Comparison of ENCODE assay signal across 13 mouse cellular contexts in genomic region chr5:92888628-92889241, GRCm38 (mm10).
DNase-seq lines count a peak whose midpoint lies in the region; ATAC-seq and TF ChIP-seq lines count a peak whose summit lies in the region.
"Had no signal": no experiment of that assay in that cellular context is flagged by ENCODE, and none has a peak within 500 bp of the region (broad histone marks: within the 10 kb centered on the region; RNA-seq: fewer than 3 reads in every experiment).

No protein-coding gene starts in this region.

- ATAC-seq in liver, postnatal 0 days = no peak
- no peak for ATAC-seq in liver, embryonic 12.5 days
- ATAC-seq in heart, postnatal 0 days (ENCODE audit: insufficient read depth, low read depth) = no peak
- peak; percentile 21; the same call in 1 of the 2 replicates for ATAC-seq in lung, postnatal 0 days
- ATAC-seq in hindbrain, embryonic 11.5 days (ENCODE audit: low FRiP score) = no peak
- ATAC-seq in hindbrain, embryonic 14.5 days (ENCODE audit: low FRiP score) = no peak

- 36% methylated on average over 8 of the region's 8 CpGs for WGBS in liver, postnatal 0 days (ENCODE audit: insufficient replicate concordance)
- 20% methylated on average over 8 of the region's 8 CpGs for WGBS in liver, embryonic 12.5 days (ENCODE audit: insufficient replicate concordance)
- 22% methylated on average over 8 of the region's 8 CpGs for WGBS in heart, postnatal 0 days
- WGBS in lung, postnatal 0 days = 30% methylated on average over 8 of the region's 8 CpGs
- WGBS in hindbrain, embryonic 11.5 days = 68% methylated on average over 8 of the region's 8 CpGs
- 69% methylated on average over 8 of the region's 8 CpGs for WGBS in hindbrain, embryonic 14.5 days

- no peak for TF ChIP-seq EP300 in liver, postnatal 0 days (IDR thresholded peaks at IDR 0.05; ENCODE audit: low read depth)
- TF ChIP-seq EP300 in heart, postnatal 0 days (IDR thresholded peaks at IDR 0.05; ENCODE audit: low read depth) = no peak
- TF ChIP-seq EP300 in lung, postnatal 0 days (IDR thresholded peaks at IDR 0.05) = no peak

- no peak overlapping the region for H3K4me3 ChIP-seq in liver, postnatal 0 days (ENCODE audit: low read depth, low read length)
- no peak overlapping the region for H3K4me3 ChIP-seq in liver, embryonic 12.5 days
- no peak overlapping the region for H3K4me3 ChIP-seq in heart, postnatal 0 days (ENCODE audit: low read depth, low read length)
- no peak overlapping the region for H3K4me3 ChIP-seq in lung, postnatal 0 days (ENCODE audit: low read depth, low read length)
- no peak overlapping the region for H3K4me3 ChIP-seq in hindbrain, embryonic 11.5 days (ENCODE audit: low read depth, low read length)
- no peak overlapping the region for H3K4me3 ChIP-seq in hindbrain, embryonic 14.5 days (replicated peaks; ENCODE audit: low read length)
- H3K4me3 ChIP-seq: hindbrain, embryonic 13.5 days; kidney, embryonic 15.5 days; liver, embryonic 15.5 days; midbrain, embryonic 10.5 days had no signal

- no peak for TF ChIP-seq CTCF in liver, postnatal 0 days (IDR thresholded peaks at IDR 0.05; ENCODE audit: low read depth)
- TF ChIP-seq CTCF in heart, postnatal 0 days (IDR thresholded peaks at IDR 0.05; ENCODE audit: low read depth) = no peak
- TF ChIP-seq CTCF in lung, postnatal 0 days (IDR thresholded peaks at IDR 0.05) = no peak

- no peak overlapping the region for H3K4me2 ChIP-seq in liver, postnatal 0 days (ENCODE audit: low read depth, low read length)
- no peak overlapping the region for H3K4me2 ChIP-seq in liver, embryonic 12.5 days
- H3K4me2 ChIP-seq in heart, postnatal 0 days (ENCODE audit: low read depth, low read length) = no peak overlapping the region
- no peak overlapping the region for H3K4me2 ChIP-seq in lung, postnatal 0 days (replicated peaks; ENCODE audit: low read depth, low read length)
- H3K4me2 ChIP-seq in hindbrain, embryonic 11.5 days (replicated peaks; ENCODE audit: low read depth, low read length) = no peak overlapping the region
- no peak overlapping the region for H3K4me2 ChIP-seq in hindbrain, embryonic 14.5 days (replicated peaks)
- H3K4me2 ChIP-seq: hindbrain, embryonic 13.5 days; kidney, embryonic 15.5 days; liver, embryonic 15.5 days had no signal

- peaks cover 5% of the 10 kb centered on the region; the same call in 1 of the 2 replicates for H3K4me1 ChIP-seq in liver, postnatal 0 days (ENCODE audit: insufficient read depth)
- H3K4me1 ChIP-seq in liver, embryonic 12.5 days = peaks cover 8% of the 10 kb centered on the region
- H3K4me1 ChIP-seq in heart, postnatal 0 days (ENCODE audit: control insufficient read depth, insufficient read depth) = peaks cover 39% of the 10 kb centered on the region
- H3K4me1 ChIP-seq in lung, postnatal 0 days (ENCODE audit: insufficient read depth, low read depth, low read length) = peaks cover 11% of the 10 kb centered on the region; the same call in 1 of the 2 replicates
- H3K4me1 ChIP-seq in hindbrain, embryonic 11.5 days (replicated peaks; ENCODE audit: control insufficient read depth, insufficient read depth, low read length) = no peaks in the 10 kb centered on the region; the same call in 1 of the 2 replicates
- 0 out of 2 replicates have a peak, but pooled peaks cover 5% of the 10 kb centered on the region for H3K4me1 ChIP-seq in hindbrain, embryonic 14.5 days (replicated peaks; ENCODE audit: control insufficient read depth, insufficient read depth, low read length)

- no peaks in the 10 kb centered on the region for H3K27me3 ChIP-seq in liver, postnatal 0 days (ENCODE audit: insufficient read depth, low read length)
- H3K27me3 ChIP-seq in liver, embryonic 12.5 days (replicated peaks) = no peaks in the 10 kb centered on the region; the same call in 1 of the 2 replicates
- H3K27me3 ChIP-seq in heart, postnatal 0 days (ENCODE audit: control insufficient read depth, insufficient read depth, low read length) = no peaks in the 10 kb centered on the region
- H3K27me3 ChIP-seq in lung, postnatal 0 days (replicated peaks; ENCODE audit: insufficient read depth, low read length) = no peaks in the 10 kb centered on the region
- no peaks in the 10 kb centered on the region for H3K27me3 ChIP-seq in hindbrain, embryonic 11.5 days (ENCODE audit: control insufficient read depth, insufficient read depth, low read length)
- H3K27me3 ChIP-seq in hindbrain, embryonic 14.5 days (ENCODE audit: control insufficient read depth, insufficient read depth, low read length) = no peaks in the 10 kb centered on the region
- H3K27me3 ChIP-seq: hindbrain, embryonic 13.5 days; kidney, embryonic 15.5 days; liver, embryonic 15.5 days had no signal

- no peak overlapping the region for H3K27ac ChIP-seq in liver, postnatal 0 days (ENCODE audit: low read depth)
- no peak overlapping the region for H3K27ac ChIP-seq in liver, embryonic 12.5 days
- peak overlapping the region; percentile 80 for H3K27ac ChIP-seq in heart, postnatal 0 days (ENCODE audit: low read depth)
- H3K27ac ChIP-seq in lung, postnatal 0 days (ENCODE audit: low read length) = peak overlapping the region; percentile 4; the same call in 1 of the 2 replicates
- H3K27ac ChIP-seq in hindbrain, embryonic 11.5 days (ENCODE audit: low read depth, low read length) = no peak overlapping the region
- no peak overlapping the region for H3K27ac ChIP-seq in hindbrain, embryonic 14.5 days
- H3K27ac ChIP-seq: hindbrain, embryonic 13.5 days; kidney, embryonic 15.5 days; liver, embryonic 15.5 days; midbrain, embryonic 10.5 days had no signal

- H3K9ac ChIP-seq in liver, postnatal 0 days (replicated peaks) = no peak overlapping the region
- H3K9ac ChIP-seq in liver, embryonic 12.5 days = no peak overlapping the region
- no peak overlapping the region for H3K9ac ChIP-seq in heart, postnatal 0 days (replicated peaks; ENCODE audit: low read depth, low read length)
- no peak overlapping the region for H3K9ac ChIP-seq in lung, postnatal 0 days (replicated peaks; ENCODE audit: low read depth)
- no peak overlapping the region for H3K9ac ChIP-seq in hindbrain, embryonic 11.5 days (ENCODE audit: low read depth, low read length)
- no peak overlapping the region for H3K9ac ChIP-seq in hindbrain, embryonic 14.5 days
- H3K9ac ChIP-seq: hindbrain, embryonic 13.5 days; kidney, embryonic 15.5 days; liver, embryonic 15.5 days had no signal

- no peaks in the 10 kb centered on the region for H3K36me3 ChIP-seq in liver, postnatal 0 days (replicated peaks; ENCODE audit: insufficient read depth, low read length)
- no peaks in the 10 kb centered on the region for H3K36me3 ChIP-seq in liver, embryonic 12.5 days
- no peaks in the 10 kb centered on the region for H3K36me3 ChIP-seq in heart, postnatal 0 days (replicated peaks; ENCODE audit: control insufficient read depth, insufficient read depth, low read length)
- H3K36me3 ChIP-seq in lung, postnatal 0 days (ENCODE audit: insufficient read depth, low read length) = no peaks in the 10 kb centered on the region
- H3K36me3 ChIP-seq in hindbrain, embryonic 11.5 days (ENCODE audit: control insufficient read depth, insufficient read depth, low read length) = no peaks in the 10 kb centered on the region
- H3K36me3 ChIP-seq in hindbrain, embryonic 14.5 days (replicated peaks; ENCODE audit: control insufficient read depth, insufficient read depth) = no peaks in the 10 kb centered on the region
- H3K36me3 ChIP-seq: hindbrain, embryonic 13.5 days; kidney, embryonic 15.5 days; liver, embryonic 15.5 days; midbrain, embryonic 10.5 days had no signal

- peak; percentile 28 for DNase-seq in liver, postnatal 0 days
- DNase-seq in heart, postnatal 0 days (ENCODE audit: low spot score) = no peak
- DNase-seq in lung, postnatal 0 days (ENCODE audit: low spot score) = peak; percentile 55
- no peak for DNase-seq in hindbrain, embryonic 11.5 days (ENCODE audit: low spot score)
- DNase-seq in kidney, adult 8-10 months = no peak
- no peak for DNase-seq in hindbrain, embryonic 14.5 days (ENCODE audit: low spot score)
- DNase-seq: cerebellum, postnatal 10 days; right cerebral cortex, postnatal 4 days had no signal

- no peaks in the 10 kb centered on the region for H3K9me3 ChIP-seq in liver, postnatal 0 days (ENCODE audit: low read length)
- H3K9me3 ChIP-seq in liver, embryonic 12.5 days (replicated peaks) = no peaks in the 10 kb centered on the region
- no peaks in the 10 kb centered on the region for H3K9me3 ChIP-seq in heart, postnatal 0 days (replicated peaks; ENCODE audit: control insufficient read depth, low read length)
- H3K9me3 ChIP-seq in lung, postnatal 0 days (ENCODE audit: low read length) = no peaks in the 10 kb centered on the region
- H3K9me3 ChIP-seq in hindbrain, embryonic 11.5 days (ENCODE audit: control insufficient read depth, low read length) = no peaks in the 10 kb centered on the region
- H3K9me3 ChIP-seq in hindbrain, embryonic 14.5 days (ENCODE audit: control insufficient read depth, low read length) = no peaks in the 10 kb centered on the region
- H3K9me3 ChIP-seq: hindbrain, embryonic 13.5 days; kidney, embryonic 15.5 days; liver, embryonic 15.5 days; midbrain, embryonic 10.5 days had no signal

Comparison
In these comparisons a context has a peak if more than half of its experiments do, and no peak if none do; other contexts are left out.
1. DNase-seq: peak in liver, postnatal 0 days (single experiment) and lung, postnatal 0 days (single experiment); none in heart, postnatal 0 days (single experiment), hindbrain, embryonic 11.5 days (single experiment), kidney, adult 8-10 months (0 of 2) and hindbrain, embryonic 14.5 days (single experiment).
2. H3K27ac ChIP-seq: peak in heart, postnatal 0 days (single experiment) and lung, postnatal 0 days (single experiment); none in liver, postnatal 0 days (single experiment), liver, embryonic 12.5 days (single experiment), hindbrain, embryonic 11.5 days (single experiment) and hindbrain, embryonic 14.5 days (single experiment).